In the genomic region with DNA sequence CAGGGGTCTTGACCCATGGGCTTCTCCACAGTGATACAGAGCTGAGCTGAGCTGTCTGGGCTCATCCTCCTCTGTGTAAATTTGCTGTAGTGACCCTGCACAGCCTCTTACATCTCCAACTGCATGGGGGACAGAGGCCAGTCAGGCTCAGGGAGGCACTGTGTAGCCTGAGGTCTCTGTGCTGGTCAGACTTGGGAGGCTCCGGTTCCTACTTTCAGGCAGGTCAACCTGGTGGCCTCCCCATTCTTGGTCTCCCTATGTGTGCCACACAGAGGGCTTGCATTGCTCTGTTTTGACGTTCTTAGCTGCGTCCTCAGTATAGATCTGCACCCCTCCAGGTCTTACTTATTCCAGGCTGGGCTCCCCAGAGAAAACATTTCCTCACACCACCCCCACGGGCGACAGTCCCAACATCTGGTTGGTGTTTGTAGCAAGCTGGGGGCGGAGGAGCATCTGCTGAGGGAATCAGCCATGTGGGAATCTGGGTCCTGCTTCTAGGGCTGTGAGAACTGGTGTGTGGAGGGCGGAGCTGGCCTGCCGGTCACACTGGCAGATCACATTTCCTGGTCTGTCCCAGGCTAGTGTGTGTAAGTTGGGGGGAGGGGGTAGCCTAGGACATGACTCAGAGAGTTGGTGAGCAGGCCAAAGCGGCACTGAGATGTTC, we compare ENCODE assay signal across 9 mouse cellular contexts. TPM values are rescaled to one million over a fixed set of nuclear protein-coding genes. Genes with fewer than 3 reads are reported as not detected.
A peak's percentile ranks its signal among the peaks of the same experiment; 100 is the strongest.
DNase-seq lines count a peak whose midpoint lies in the region; ATAC-seq and TF ChIP-seq lines count a peak whose summit lies in the region.
"Had no signal": no experiment of that assay in that cellular context is flagged by ENCODE, and none has a peak within 500 bp of the region (broad histone marks: within the 10 kb centered on the region; RNA-seq: fewer than 3 reads in every experiment).

No protein-coding gene starts in this region.

- H3K36me3 ChIP-seq in midbrain, embryonic 10.5 days: no peaks in the 10 kb centered on the region
- no peaks in the 10 kb centered on the region for H3K36me3 ChIP-seq in midbrain, embryonic 11.5 days (ENCODE audit: control insufficient read depth, insufficient read depth, low read length)
- no peaks in the 10 kb centered on the region for H3K36me3 ChIP-seq in limb, embryonic 14.5 days (ENCODE audit: control insufficient read depth, insufficient read depth, low read length)
- no peaks in the 10 kb centered on the region for H3K36me3 ChIP-seq in forebrain, embryonic 14.5 days (ENCODE audit: control insufficient read depth, insufficient read depth, low read length)

- peak overlapping the region; percentile 78 for H3K27ac ChIP-seq in midbrain, embryonic 10.5 days (replicated peaks)
- no peak overlapping the region for H3K27ac ChIP-seq in midbrain, embryonic 11.5 days (ENCODE audit: low read depth, low read length)
- H3K27ac ChIP-seq in limb, embryonic 14.5 days (replicated peaks; ENCODE audit: low read depth, low read length): peak overlapping the region; percentile 68
- H3K27ac ChIP-seq in forebrain, embryonic 14.5 days (ENCODE audit: low read depth, low read length): no peak overlapping the region; the same call in 1 of the 2 replicates
- H3K27ac ChIP-seq: macrophage had no signal

- H3K9me3 ChIP-seq in midbrain, embryonic 10.5 days (replicated peaks): no peaks in the 10 kb centered on the region
- no peaks in the 10 kb centered on the region for H3K9me3 ChIP-seq in midbrain, embryonic 11.5 days (ENCODE audit: control insufficient read depth, low read length)
- H3K9me3 ChIP-seq in limb, embryonic 14.5 days (ENCODE audit: control insufficient read depth, low read length): no peaks in the 10 kb centered on the region
- H3K9me3 ChIP-seq in forebrain, embryonic 14.5 days (replicated peaks; ENCODE audit: control insufficient read depth, low read length): no peaks in the 10 kb centered on the region

- H3K4me2 ChIP-seq in midbrain, embryonic 11.5 days: no peak overlapping the region
- H3K4me2 ChIP-seq in limb, embryonic 14.5 days (replicated peaks; ENCODE audit: low read depth, low read length, severe bottlenecking): no peak overlapping the region
- H3K4me2 ChIP-seq in forebrain, embryonic 14.5 days (ENCODE audit: low read length): no peak overlapping the region

- peak; percentile 56 for DNase-seq in midbrain, embryonic 10.5 days (ENCODE audit: low spot score)
- DNase-seq in midbrain, embryonic 11.5 days (ENCODE audit: low spot score, missing footprints): no peak
- peak; percentile 73 for DNase-seq in limb, embryonic 14.5 days (ENCODE audit: low spot score)
- DNase-seq in right cerebral cortex, adult 2 months (ENCODE audit: low spot score in 2 of 2): peak; percentile 56 to 70
- DNase-seq in ovary, postnatal 10 days (ENCODE audit: low spot score): no peak
- no peak for DNase-seq in forebrain, embryonic 14.5 days (ENCODE audit: low spot score)

- peaks cover 26% of the 10 kb centered on the region for H3K4me1 ChIP-seq in midbrain, embryonic 10.5 days
- peaks cover 5% of the 10 kb centered on the region; the same call in 1 of the 2 replicates for H3K4me1 ChIP-seq in midbrain, embryonic 11.5 days (ENCODE audit: control insufficient read depth, insufficient read depth, low read length)
- H3K4me1 ChIP-seq in limb, embryonic 14.5 days (ENCODE audit: control insufficient read depth, insufficient read depth, low read length): peaks cover 35% of the 10 kb centered on the region
- no peaks in the 10 kb centered on the region for H3K4me1 ChIP-seq in forebrain, embryonic 14.5 days (ENCODE audit: control insufficient read depth, insufficient read depth, low read length)

- no peak overlapping the region for H3K9ac ChIP-seq in midbrain, embryonic 11.5 days (ENCODE audit: low read length)
- H3K9ac ChIP-seq in limb, embryonic 14.5 days (ENCODE audit: low read depth, low read length, severe bottlenecking): no peak overlapping the region
- no peak overlapping the region for H3K9ac ChIP-seq in forebrain, embryonic 14.5 days (ENCODE audit: low read length)

- no peaks in the 10 kb centered on the region for H3K27me3 ChIP-seq in midbrain, embryonic 10.5 days (ENCODE audit: low read depth, poor library complexity, severe bottlenecking)
- H3K27me3 ChIP-seq in midbrain, embryonic 11.5 days (ENCODE audit: control insufficient read depth, insufficient read depth, low read length): no peaks in the 10 kb centered on the region
- H3K27me3 ChIP-seq in limb, embryonic 14.5 days (ENCODE audit: control insufficient read depth, insufficient read depth, low read length): no peaks in the 10 kb centered on the region
- H3K27me3 ChIP-seq in forebrain, embryonic 14.5 days (replicated peaks; ENCODE audit: control insufficient read depth, insufficient read depth, low read length): no peaks in the 10 kb centered on the region

- no peak for TF ChIP-seq POLR2A in limb, embryonic 14.5 days (IDR thresholded peaks at IDR 0.05; ENCODE audit: borderline replicate concordance, extremely low read depth, insufficient read depth, insufficient read length)

- no peak for ATAC-seq in midbrain, embryonic 11.5 days (ENCODE audit: low FRiP score)
- peak; percentile 72 for ATAC-seq in frontal cortex, adult (ENCODE audit: low TSS enrichment)
- ATAC-seq in hematopoietic stem cell, adult 5-6 weeks (replicated peaks in 1 of 2; ENCODE audit: insufficient read depth in 1 of 2, low FRiP score in 2 of 2, low TSS enrichment in 1 of 2, low read depth in 1 of 2, poor library complexity in 2 of 2, severe bottlenecking in 2 of 2): peak; percentile 32 to 46; a peak in 1 of 4 replicates
- peak; percentile 77 for ATAC-seq in limb, embryonic 14.5 days (ENCODE audit: low FRiP score, low read depth)
- no peak for ATAC-seq in forebrain, embryonic 14.5 days

- no peak overlapping the region for H3K4me3 ChIP-seq in midbrain, embryonic 10.5 days
- H3K4me3 ChIP-seq in midbrain, embryonic 11.5 days (ENCODE audit: low read depth, low read length): no peak overlapping the region
- no peak overlapping the region for H3K4me3 ChIP-seq in limb, embryonic 14.5 days (replicated peaks; ENCODE audit: low read length)
- no peak overlapping the region for H3K4me3 ChIP-seq in forebrain, embryonic 14.5 days (ENCODE audit: low read depth, low read length)

- WGBS in midbrain, embryonic 10.5 days: 50% methylated on average over 9 of the region's 9 CpGs
- 45% methylated on average over 9 of the region's 9 CpGs for WGBS in midbrain, embryonic 11.5 days
- 12% methylated on average over 9 of the region's 9 CpGs for WGBS in limb, embryonic 14.5 days
- WGBS in forebrain, embryonic 14.5 days: 57% methylated on average over 9 of the region's 9 CpGs

RNA-seq across cellular contexts. Expression of gene Notch1, which starts 9.0 kb away (rescaled TPM):
- polyA plus RNA-seq in midbrain, embryonic 10.5 days (2016; fragmentation: Nextera tagmentation; extraction: Ambion mirVana): 30.1 and 38.3 TPM in 2 replicates
- polyA plus RNA-seq in midbrain, embryonic 11.5 days (2014; fragmentation: Nextera tagmentation; extraction: Ambion mirVana): 40.8 and 47.5 TPM in 2 replicates
- total RNA-seq in hematopoietic stem cell, adult 5-6 weeks (2017): 21.6 and 23.7 TPM in 2 replicates
- 28.1 and 40.2 TPM in 2 replicates for polyA plus RNA-seq in limb, embryonic 14.5 days (2012; rRNA removed)
- polyA plus RNA-seq in limb, embryonic 14.5 days (2014; fragmentation: Nextera tagmentation; extraction: Ambion mirVana): 44.5 and 47.0 TPM in 2 replicates
- 30.3 and 32.3 TPM in 2 replicates for polyA plus RNA-seq in forebrain, embryonic 14.5 days (2014; fragmentation: Nextera tagmentation; extraction: Ambion mirVana)

RNA-seq across cellular contexts. Expression of gene Egfl7, which starts 54.3 kb away (rescaled TPM):
- polyA plus RNA-seq in midbrain, embryonic 10.5 days (2016; fragmentation: Nextera tagmentation; extraction: Ambion mirVana): 68.5 and 85.7 TPM in 2 replicates
- 52.6 and 58.3 TPM in 2 replicates for polyA plus RNA-seq in midbrain, embryonic 11.5 days (2014; fragmentation: Nextera tagmentation; extraction: Ambion mirVana)
- total RNA-seq in hematopoietic stem cell, adult 5-6 weeks (2017): 145 and 179 TPM in 2 replicates
- 262 and 311 TPM in 2 replicates for polyA plus RNA-seq in limb, embryonic 14.5 days (2012; rRNA removed)
- polyA plus RNA-seq in limb, embryonic 14.5 days (2014; fragmentation: Nextera tagmentation; extraction: Ambion mirVana): 104 and 108 TPM in 2 replicates
- 52.5 and 52.8 TPM in 2 replicates for polyA plus RNA-seq in forebrain, embryonic 14.5 days (2014; fragmentation: Nextera tagmentation; extraction: Ambion mirVana)

Comparison
In these comparisons a context has a peak if more than half of its experiments do, and no peak if none do; other contexts are left out.
1. DNase-seq: peak in midbrain, embryonic 10.5 days (single experiment), limb, embryonic 14.5 days (single experiment) and right cerebral cortex, adult 2 months (2 of 2); none in midbrain, embryonic 11.5 days (single experiment), ovary, postnatal 10 days (single experiment) and forebrain, embryonic 14.5 days (single experiment).
2. H3K27ac ChIP-seq: peak in midbrain, embryonic 10.5 days (single experiment) and limb, embryonic 14.5 days (single experiment); none in midbrain, embryonic 11.5 days (single experiment) and forebrain, embryonic 14.5 days (single experiment).
3. ATAC-seq: peak in frontal cortex, adult (single experiment), hematopoietic stem cell, adult 5-6 weeks (2 of 2) and limb, embryonic 14.5 days (single experiment); none in midbrain, embryonic 11.5 days (single experiment) and forebrain, embryonic 14.5 days (single experiment).